Mouse (Mus musculus) heart, postnatal 0 days (tissue): ENCODE results near the gene Nlrp10. TPM values are rescaled to one million over a fixed set of nuclear protein-coding genes. Genes with fewer than 3 reads are reported as not detected.

Experiments used
- ATAC-seq: fragments of 200-750 bp; cut with Nextera tagmentation; 2 replicates; pipeline ENCODE4 v1.8.0; 2017; ENCODE audit warnings: low read depth, moderate number of reproducible peaks, moderate library complexity; ENCODE audit not compliant: insufficient read depth
- DNase-seq: peaks from one replicate; pipeline ENCODE4 v3.0.0-alpha.2; 2016; ENCODE audit warnings: low spot score
- H3K27ac ChIP-seq: fragments of 300-500 bp; sonication (generic); 2 replicates; pipeline ENCODE4 v1.5.1; 2014; ENCODE audit warnings: low read depth, mild to moderate bottlenecking
- H3K27me3 ChIP-seq: fragments of 300-500 bp; sonication (generic); 2 replicates; pipeline ENCODE4 v1.6.1; 2014; ENCODE audit warnings: low read length, mixed read lengths; ENCODE audit not compliant: control insufficient read depth, insufficient read depth
- H3K36me3 ChIP-seq: fragments of 300-500 bp; sonication (generic); replicated peaks from 2 replicates; pipeline ENCODE4 v1.6.1; 2014; ENCODE audit warnings: low read length, mixed read lengths; ENCODE audit not compliant: control insufficient read depth, insufficient read depth
- H3K4me1 ChIP-seq: fragments of 300-500 bp; sonication (generic); 2 replicates; pipeline ENCODE4 v1.6.1; 2014; ENCODE audit warnings: antibody characterized with exemption; ENCODE audit not compliant: control insufficient read depth, insufficient read depth
- H3K4me2 ChIP-seq: fragments of 300-500 bp; sonication (generic); 2 replicates; pipeline ENCODE4 v1.6.1; 2014; ENCODE audit warnings: low read depth, mild to moderate bottlenecking, low read length, moderate library complexity
- H3K4me3 ChIP-seq: fragments of 300-500 bp; sonication (generic); 2 replicates; pipeline ENCODE4 v1.5.1; 2014; ENCODE audit warnings: low read depth, low read length
- H3K9ac ChIP-seq: fragments of 300-500 bp; sonication (generic); replicated peaks from 2 replicates; pipeline ENCODE4 v1.6.1; 2014; ENCODE audit warnings: low read depth, low read length, mixed read lengths
- H3K9me3 ChIP-seq: fragments of 300-500 bp; sonication (generic); replicated peaks from 2 replicates; pipeline ENCODE4 v1.6.1; 2016; ENCODE audit warnings: low read length; ENCODE audit not compliant: control insufficient read depth
- CTCF ChIP-seq: IDR thresholded peaks from 2 replicates; pipeline ENCODE4 v1.5.1; 2016; ENCODE audit warnings: antibody characterized with exemption, control low read depth, low read depth
- EP300 ChIP-seq: IDR thresholded peaks from 2 replicates; pipeline ENCODE4 v1.6.1; 2016; ENCODE audit warnings: antibody characterized with exemption, low read depth
- WGBS: fragments of 180-500 bp; shearing (Covaris S2); extraction: QIAGEN DNeasy Blood & Tissue Kit; methylation state at CpG from one replicate; pipeline ENCODE4 v1.1.7; 2014; 5-methylcytosine and 5-hydroxymethylcytosine counted together
- polyA plus RNA-seq: library from polyadenylated mRNA; unstranded; fragments of >200 nt; fragmentation: Nextera tagmentation; extraction: Ambion mirVana; gene quantifications from 2 replicates; pipeline ENCODE4 v1.2.1, GENCODE M21; 2015
- total RNA-seq: library from RNA; depleted of rRNA; stranded (reverse); fragments of >200 nt; gene quantifications from 2 replicates; pipeline ENCODE4 v1.2.3, GENCODE M21; 2014; ENCODE audit warnings: low replicate concordance

Nlrp10 gene
- total and polyA plus RNA-seq, 2 experiments from 2014 or later = 15.7 to 16.4 TPM

GRCm38 (mm10) chr7:108933794-108934731, 4.1 kb upstream of the Nlrp10 start, which contains the start of gene Eif3f:
TSS of gene Eif3f (plus strand) at chr7:108934417.
- no peak for TF ChIP-seq EP300
- TF ChIP-seq CTCF = peak; percentile 93
- peaks cover 25% of the 10 kb centered on the region for H3K36me3 ChIP-seq
- peaks cover 9% of the 10 kb centered on the region; the same call in 1 of the 2 replicates for H3K4me1 ChIP-seq
- DNase-seq (peak; percentile 99), ATAC-seq (peak; percentile 94)
- H3K4me3 ChIP-seq = peak within 1 kb of the TSS; percentile 81
- WGBS = 2% methylated on average over 49 of the region's 50 CpGs
- H3K9me3 ChIP-seq = no peaks in the 10 kb centered on the region
- no peaks in the 10 kb centered on the region for H3K27me3 ChIP-seq
- peak within 1 kb of the TSS; percentile 90 for H3K4me2 ChIP-seq
- peak within 1 kb of the TSS; percentile 79 for H3K27ac ChIP-seq
- peak within 1 kb of the TSS; percentile 89 for H3K9ac ChIP-seq

- peaks cover 15% of the 10 kb centered on the region for H3K4me1 ChIP-seq
- 43% methylated on average over 11 of the region's 11 CpGs for WGBS
- no peak overlapping the region for H3K9ac ChIP-seq
- H3K27me3 ChIP-seq = no peaks in the 10 kb centered on the region
- DNase-seq (no peak), ATAC-seq (no peak)
- peak overlapping the region; percentile 48 for H3K4me3 ChIP-seq
- peaks cover 6% of the 10 kb centered on the region; the same call in 1 of the 2 replicates for H3K36me3 ChIP-seq
- H3K4me2 ChIP-seq = peak overlapping the region; percentile 60
- no peaks in the 10 kb centered on the region for H3K9me3 ChIP-seq
- H3K27ac ChIP-seq = peak overlapping the region; percentile 36
- TF ChIP-seq CTCF (no peak), EP300 (no peak)
Observed at GRCm38 (mm10) chr7:108928280-108929188, 1.4 kb downstream of the Nlrp10 start.

GRCm38 (mm10) chr7:108927043-108927442, 2.9 kb downstream of the Nlrp10 start:
- Histone ChIP-seq H3K36me3 (peaks cover 6% of the 10 kb centered on the region; the same call in 1 of the 2 replicates), H3K4me2 (no peak overlapping the region), H3K27me3 (no peaks in the 10 kb centered on the region), H3K9me3 (no peaks in the 10 kb centered on the region), H3K27ac (no peak overlapping the region), H3K4me1 (peaks cover 15% of the 10 kb centered on the region), H3K4me3 (no peak overlapping the region), H3K9ac (no peak overlapping the region)
- no peak for ATAC-seq
- TF ChIP-seq CTCF = no peak
- no peak for TF ChIP-seq EP300
- DNase-seq = no peak
- 70% methylated on average over 4 of the region's 4 CpGs for WGBS

GRCm38 (mm10) chr7:108903969-108904368, 26.0 kb downstream of the Nlrp10 start:
- H3K9ac ChIP-seq = no peak overlapping the region
- WGBS = 68% methylated on average over 2 of the region's 2 CpGs
- H3K4me3 ChIP-seq = no peak overlapping the region
- DNase-seq (no peak), ATAC-seq (no peak)
- H3K4me2 ChIP-seq = no peak overlapping the region
- no peak overlapping the region for H3K27ac ChIP-seq
- H3K27me3 ChIP-seq = no peaks in the 10 kb centered on the region
- TF ChIP-seq CTCF (no peak), EP300 (no peak)
- H3K4me1 ChIP-seq = no peaks in the 10 kb centered on the region
- H3K36me3 ChIP-seq = no peaks in the 10 kb centered on the region
- H3K9me3 ChIP-seq = no peaks in the 10 kb centered on the region

GRCm38 (mm10) chr7:108894320-108894719, 35.7 kb downstream of the Nlrp10 start, which contains the start of gene Olfr519:
TSS of gene Olfr519 (minus strand) at chr7:108894420.
- Histone ChIP-seq H3K27ac (no peak within 1 kb of the TSS), H3K9ac (no peak within 1 kb of the TSS), H3K4me3 (no peak within 1 kb of the TSS), H3K36me3 (no peaks in the 10 kb centered on the region), H3K9me3 (no peaks in the 10 kb centered on the region), H3K4me1 (no peaks in the 10 kb centered on the region), H3K27me3 (no peaks in the 10 kb centered on the region), H3K4me2 (no peak within 1 kb of the TSS)
- DNase-seq (no peak), ATAC-seq (no peak)
- 67% methylated on average over 5 of the region's 5 CpGs for WGBS
- TF ChIP-seq EP300 (no peak), CTCF (no peak)
